Mouse (Mus musculus): ENCODE results near the gene Impdh2.

DNA sequence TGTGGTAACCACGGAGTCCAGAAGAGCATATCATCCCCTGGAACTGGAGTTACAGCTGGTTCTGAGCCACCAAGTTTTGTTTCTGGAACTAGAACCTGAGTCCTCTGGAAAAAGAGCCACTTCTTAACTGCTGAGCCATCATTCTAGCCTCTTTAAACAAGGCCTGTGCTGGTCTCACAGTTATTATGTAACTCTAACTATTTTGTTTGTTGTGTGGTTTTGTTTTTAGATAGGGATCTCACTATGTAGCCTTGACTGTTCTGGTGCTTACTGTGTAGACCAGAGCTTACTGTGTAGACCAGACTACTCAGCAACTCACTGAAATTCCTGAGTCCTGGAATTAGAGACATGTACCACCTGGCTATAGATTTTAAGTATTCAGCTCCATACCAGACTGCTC is 13.2 kb upstream of the Impdh2 start:
- no peak for TF ChIP-seq CTCF (IDR thresholded peaks at IDR 0.05; ENCODE audit: low read depth)
- TF ChIP-seq EP300 (IDR thresholded peaks at IDR 0.05; ENCODE audit: low read depth) = no peak

All from liver, postnatal 0 days (tissue).